Mouse (Mus musculus) midbrain, embryonic 16.5 days (tissue): ENCODE results near the gene Mrps25. TPM values are rescaled to one million over a fixed set of nuclear protein-coding genes. Genes with fewer than 3 reads are reported as not detected.
A peak's percentile ranks its signal among the peaks of the same experiment; 100 is the strongest.

Experiments
- ATAC-seq: fragments of 200-750 bp; cut with Nextera tagmentation; 2 replicates; pipeline ENCODE4 v1.8.0; 2017; ENCODE audit warnings: moderate TSS enrichment
- H3K27ac ChIP-seq: fragments of 300-500 bp; sonication (generic); 2 replicates; pipeline ENCODE4 v1.5.1; 2014; ENCODE audit warnings: mild to moderate bottlenecking, low read length, mixed read lengths
- H3K27me3 ChIP-seq: fragments of 300-500 bp; sonication (generic); 2 replicates; pipeline ENCODE4 v1.6.1; 2014; ENCODE audit warnings: low read depth, low read length, mixed read lengths; ENCODE audit not compliant: control insufficient read depth, insufficient read depth
- H3K36me3 ChIP-seq: fragments of 300-500 bp; sonication (generic); 2 replicates; pipeline ENCODE4 v1.6.1; 2014; ENCODE audit warnings: mild to moderate bottlenecking, low read length, moderate library complexity, mixed read lengths; ENCODE audit not compliant: control insufficient read depth, insufficient read depth
- H3K4me1 ChIP-seq: fragments of 300-500 bp; sonication (generic); 2 replicates; pipeline ENCODE4 v1.6.1; 2014; ENCODE audit warnings: mild to moderate bottlenecking, low read length, mixed read lengths; ENCODE audit not compliant: control insufficient read depth, insufficient read depth
- H3K4me2 ChIP-seq: fragments of 300-500 bp; sonication (generic); 2 replicates; pipeline ENCODE4 v1.6.1; 2014; ENCODE audit warnings: mild to moderate bottlenecking, low read length, mixed read lengths
- H3K4me3 ChIP-seq: fragments of 300-500 bp; sonication (generic); 2 replicates; pipeline ENCODE4 v1.5.1; 2014; ENCODE audit warnings: low read depth, mild to moderate bottlenecking, low read length, moderate library complexity, mixed read lengths
- H3K9ac ChIP-seq: fragments of 300-500 bp; sonication (generic); 2 replicates; pipeline ENCODE4 v1.6.1; 2014; ENCODE audit warnings: low read depth, low read length, mixed read lengths
- H3K9me3 ChIP-seq: fragments of 300-500 bp; sonication (generic); replicated peaks from 2 replicates; pipeline ENCODE4 v1.6.1; 2014; ENCODE audit warnings: mild to moderate bottlenecking, low read length, mixed read lengths; ENCODE audit not compliant: control insufficient read depth, poor library complexity, severe bottlenecking
- WGBS: fragments of 180-500 bp; shearing (Covaris S2); extraction: QIAGEN DNeasy Blood & Tissue Kit; methylation state at CpG from one replicate; pipeline ENCODE4 v1.1.7; 2014; 5-methylcytosine and 5-hydroxymethylcytosine counted together
- polyA plus RNA-seq: library from polyadenylated mRNA; unstranded; fragments of >200 nt; fragmentation: Nextera tagmentation; extraction: Ambion mirVana; gene quantifications from 2 replicates; pipeline ENCODE4 v1.2.1, GENCODE M21; 2015

Gene Mrps25
- polyA plus RNA-seq, 1 experiment from 2014 or later: 64.8 TPM

DNA sequence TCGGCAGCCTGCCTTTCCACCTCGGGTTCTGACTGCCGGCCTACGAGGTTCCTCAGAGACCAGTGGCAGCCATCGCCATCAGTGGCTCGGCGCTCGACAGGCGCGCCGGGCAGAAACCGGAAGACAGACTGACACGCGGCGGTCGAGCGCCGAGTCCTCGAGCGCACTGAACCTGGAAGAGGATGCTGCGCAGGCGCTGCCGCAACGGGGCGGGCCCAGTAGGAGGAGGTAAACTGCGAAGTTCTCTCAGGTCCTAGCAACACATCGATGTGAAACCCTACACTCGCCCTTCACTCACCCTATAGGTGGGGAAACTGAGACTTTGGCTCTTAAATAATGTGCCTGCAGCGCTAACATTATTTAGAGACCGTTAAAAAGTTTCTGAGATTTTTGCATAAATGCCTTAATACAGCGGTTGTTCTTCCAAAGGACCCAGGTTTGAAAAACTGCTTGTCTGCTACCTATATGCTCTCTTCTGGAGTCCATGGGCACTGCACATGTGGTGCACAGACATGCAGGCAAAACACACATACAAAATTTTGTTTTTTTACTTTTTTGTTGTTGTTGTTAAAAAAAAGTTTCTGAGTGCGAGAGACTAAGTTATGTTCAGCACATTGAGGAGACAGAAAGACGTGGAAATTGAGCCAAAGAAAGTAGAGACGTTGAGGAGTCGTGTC is 31.1 kb upstream of the Mrps25 start, which contains the start of gene Rbsn:
Rbsn (minus strand) TSS at position 153 of the 677 bp plus-strand sequence.
- peak; percentile 95 for ATAC-seq
- Histone ChIP-seq H3K4me1 (peaks cover 11% of the 10 kb centered on the region), H3K4me2 (peak within 1 kb of the TSS; percentile 97), H3K9ac (peak within 1 kb of the TSS; percentile 90), H3K36me3 (peaks cover 3% of the 10 kb centered on the region; the same call in 1 of the 2 replicates), H3K9me3 (no peaks in the 10 kb centered on the region), H3K4me3 (peak within 1 kb of the TSS; percentile 74), H3K27me3 (no peaks in the 10 kb centered on the region), H3K27ac (peak within 1 kb of the TSS; percentile 89)
- WGBS: 9% methylated on average over 35 of the region's 35 CpGs

DNA sequence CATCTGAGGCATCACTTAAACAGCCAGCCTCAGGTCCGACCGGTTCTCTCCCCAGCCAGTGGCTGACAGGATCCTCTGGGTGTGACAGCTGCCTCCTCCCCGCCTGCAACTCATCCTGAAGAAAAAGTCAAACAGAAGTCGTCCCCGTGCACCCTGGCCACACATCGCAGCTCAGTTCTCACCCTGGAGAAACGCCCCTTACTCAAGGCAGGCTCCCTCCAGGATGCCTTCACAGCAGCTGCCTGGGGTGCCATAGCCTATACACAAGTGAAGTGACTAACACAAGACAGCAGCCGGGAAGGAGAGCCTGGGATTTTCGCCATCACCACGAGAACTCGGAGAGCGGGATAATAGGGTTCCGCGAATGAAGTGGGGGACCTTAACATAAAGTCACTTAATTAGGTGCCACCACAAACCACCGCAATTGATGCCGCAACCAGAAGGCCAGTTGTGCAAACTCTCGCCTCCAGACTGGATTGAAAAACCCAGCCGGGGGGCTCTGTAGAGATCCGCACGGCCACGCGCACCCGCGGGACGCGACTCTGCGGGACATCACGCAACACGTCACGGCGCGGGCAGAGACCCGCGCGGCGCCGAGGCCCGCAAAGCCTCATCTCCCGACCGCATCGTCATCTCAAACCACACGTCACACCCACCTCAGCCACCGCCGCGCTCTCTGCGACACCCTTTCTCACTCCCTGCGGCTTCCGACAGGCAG is 30.4 kb upstream of the Mrps25 start:
- peak; percentile 85 for ATAC-seq
- H3K4me1 ChIP-seq: peaks cover 11% of the 10 kb centered on the region

DNA sequence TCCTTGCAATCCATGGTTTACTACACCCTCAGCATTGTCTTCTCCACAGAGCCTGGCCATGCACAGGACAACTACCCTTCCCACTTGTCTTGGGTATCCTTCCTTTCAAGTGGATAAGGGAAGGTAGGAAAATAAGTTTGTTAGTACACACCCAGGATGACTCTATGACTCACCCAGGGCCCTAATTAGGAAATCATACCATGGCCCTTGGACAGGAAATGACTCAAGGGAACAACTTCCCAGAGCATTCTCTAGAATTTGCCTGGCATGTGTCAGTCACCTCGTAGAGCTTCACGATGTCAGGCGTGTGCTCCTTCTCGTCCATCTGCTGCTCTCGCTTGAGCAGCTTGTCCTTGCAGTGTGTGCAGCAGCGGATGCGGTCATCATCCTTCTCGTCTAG is 15.6 kb upstream of the Mrps25 start:
- ATAC-seq: no peak
- no peak overlapping the region for H3K9ac ChIP-seq
- H3K4me2 ChIP-seq: no peak overlapping the region
- 94% methylated on average over 8 of the region's 8 CpGs for WGBS
- H3K36me3 ChIP-seq: peaks cover 33% of the 10 kb centered on the region
- H3K4me3 ChIP-seq: no peak overlapping the region
- no peaks in the 10 kb centered on the region for H3K4me1 ChIP-seq
- no peaks in the 10 kb centered on the region for H3K9me3 ChIP-seq
- no peak overlapping the region for H3K27ac ChIP-seq
- H3K27me3 ChIP-seq: no peaks in the 10 kb centered on the region

More for the DNA sequence above, 30.4 kb upstream of the Mrps25 start:
- Histone ChIP-seq H3K4me3 (peak overlapping the region; percentile 74), H3K9ac (peak overlapping the region; percentile 90), H3K9me3 (no peaks in the 10 kb centered on the region), H3K4me2 (peak overlapping the region; percentile 97), H3K27ac (peak overlapping the region; percentile 89), H3K27me3 (no peaks in the 10 kb centered on the region), H3K36me3 (peaks cover 9% of the 10 kb centered on the region)
- under 1% methylated on average over 47 of the region's 48 CpGs for WGBS

GRCm38 (mm10) chr6:92184178-92184577 is 345 bp upstream of the Mrps25 start:
- Histone ChIP-seq H3K4me3 (peak overlapping the region; percentile 85), H3K36me3 (peaks cover 14% of the 10 kb centered on the region), H3K27me3 (no peaks in the 10 kb centered on the region), H3K4me2 (peak overlapping the region; percentile 84), H3K9ac (peak overlapping the region; percentile 85), H3K9me3 (no peaks in the 10 kb centered on the region), H3K27ac (peak overlapping the region; percentile 82), H3K4me1 (peaks cover 14% of the 10 kb centered on the region)
- peak; percentile 77 for ATAC-seq
- 8% methylated on average over 10 of the region's 10 CpGs for WGBS

- WGBS: 100% methylated on average over 1 of the region's 1 CpGs
- ATAC-seq: no peak
- Histone ChIP-seq H3K9ac (no peak overlapping the region), H3K9me3 (no peaks in the 10 kb centered on the region), H3K4me3 (no peak overlapping the region), H3K27ac (no peak overlapping the region), H3K36me3 (peaks cover 35% of the 10 kb centered on the region), H3K27me3 (no peaks in the 10 kb centered on the region), H3K4me2 (no peak overlapping the region), H3K4me1 (no peaks in the 10 kb centered on the region)
Measured at GRCm38 (mm10) chr6:92176450-92176849, 7.4 kb downstream of the Mrps25 start.

- Histone ChIP-seq H3K4me2 (no peak overlapping the region), H3K4me3 (no peak overlapping the region), H3K27ac (no peak overlapping the region), H3K9me3 (no peaks in the 10 kb centered on the region), H3K27me3 (no peaks in the 10 kb centered on the region), H3K4me1 (no peaks in the 10 kb centered on the region), H3K36me3 (peaks cover 52% of the 10 kb centered on the region), H3K9ac (no peak overlapping the region)
- 86% methylated on average over 1 of the region's 1 CpGs for WGBS
- ATAC-seq: no peak
Measured at GRCm38 (mm10) chr6:92162724-92163123, 21.1 kb downstream of the Mrps25 start.

GRCm38 (mm10) chr6:92158801-92159200 is 25.0 kb downstream of the Mrps25 start:
- H3K4me3 ChIP-seq: no peak overlapping the region
- ATAC-seq: no peak
- no peaks in the 10 kb centered on the region for H3K4me1 ChIP-seq
- no peaks in the 10 kb centered on the region for H3K9me3 ChIP-seq
- 92% methylated on average over 3 of the region's 3 CpGs for WGBS
- no peak overlapping the region for H3K4me2 ChIP-seq
- H3K36me3 ChIP-seq: peaks cover 50% of the 10 kb centered on the region
- H3K27ac ChIP-seq: no peak overlapping the region
- H3K27me3 ChIP-seq: no peaks in the 10 kb centered on the region
- H3K9ac ChIP-seq: no peak overlapping the region

GRCm38 (mm10) chr6:92153774-92154173 is 30.1 kb downstream of the Mrps25 start:
- H3K4me1 ChIP-seq: no peaks in the 10 kb centered on the region
- no peak overlapping the region for H3K9ac ChIP-seq
- no peaks in the 10 kb centered on the region for H3K9me3 ChIP-seq
- no peak for ATAC-seq
- H3K27ac ChIP-seq: no peak overlapping the region
- WGBS: 92% methylated on average over 1 of the region's 1 CpGs
- no peaks in the 10 kb centered on the region for H3K27me3 ChIP-seq
- no peak overlapping the region for H3K4me2 ChIP-seq
- H3K36me3 ChIP-seq: peaks cover 31% of the 10 kb centered on the region
- H3K4me3 ChIP-seq: no peak overlapping the region

DNA sequence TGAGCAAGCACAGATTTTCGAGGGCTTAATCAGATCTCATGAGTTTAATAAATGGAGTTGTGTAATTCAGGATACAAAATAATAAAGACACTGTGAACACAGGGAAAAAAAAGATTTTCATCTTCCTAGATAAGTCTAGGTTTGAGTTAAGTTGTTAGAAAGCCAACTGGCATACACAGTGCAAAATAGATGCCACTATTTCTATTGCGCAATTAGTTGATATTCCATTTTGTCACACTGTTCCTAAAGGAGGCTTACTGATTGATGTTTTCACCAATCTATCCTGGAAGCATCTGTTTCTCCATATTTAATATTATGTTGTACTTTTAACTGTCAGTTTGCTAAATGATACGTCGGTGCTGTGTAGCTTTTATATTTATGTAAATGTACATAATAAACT is 38.0 kb downstream of the Mrps25 start:
- Histone ChIP-seq H3K9me3 (no peaks in the 10 kb centered on the region), H3K36me3 (peaks cover 6% of the 10 kb centered on the region; the same call in 1 of the 2 replicates), H3K27me3 (no peaks in the 10 kb centered on the region), H3K27ac (no peak overlapping the region), H3K4me3 (no peak overlapping the region), H3K4me2 (no peak overlapping the region), H3K4me1 (no peaks in the 10 kb centered on the region), H3K9ac (no peak overlapping the region)
- WGBS: 98% methylated on average over 4 of the region's 4 CpGs
- no peak for ATAC-seq
